Mouse (Mus musculus) small intestine, adult 2 months (tissue): ENCODE measurements around the gene Atf7.

Source experiments
- CTCF ChIP-seq: fragments of 200-500 bp; IDR thresholded peaks from 2 replicates; pipeline ENCODE4 v1.5.1; 2012; ENCODE audit warnings: low read depth, mild to moderate bottlenecking, control low read depth, inconsistent platforms, low read length, moderate library complexity, mixed read lengths; ENCODE audit not compliant: insufficient replicate concordance, insufficient read length; ENCODE audit errors: extremely low read depth
- POLR2A ChIP-seq: fragments of 200-500 bp; IDR thresholded peaks from 2 replicates; pipeline ENCODE4 v1.6.1; 2012; ENCODE audit warnings: low read depth, mild to moderate bottlenecking, control low read depth, inconsistent platforms, low read length, moderate library complexity

- no peak for TF ChIP-seq CTCF
- no peak for TF ChIP-seq POLR2A
Measured at GRCm38 (mm10) chr15:102503924-102504782, 121.1 kb downstream of the Atf7 start.
